Mouse (Mus musculus) midbrain, embryonic 11.5 days (tissue): ENCODE data around the gene Arap2. TPM values are rescaled to one million over a fixed set of nuclear protein-coding genes. Genes with fewer than 3 reads are reported as not detected.
A peak's percentile ranks its signal among the peaks of the same experiment; 100 is the strongest.
"Not testable (repeated sequence)": the region's sequence is repeated elsewhere in the genome, so short reads cannot be mapped to it uniquely, and the experiment has no call there.

Experiments used
- ATAC-seq: fragments of 200-750 bp; cut with Nextera tagmentation; 2 replicates; pipeline ENCODE4 v1.8.0; 2017; ENCODE audit warnings: moderate TSS enrichment, moderate library complexity; ENCODE audit not compliant: low FRiP score
- DNase-seq: peaks from one replicate; pipeline ENCODE4 v3.0.0; 2015; ENCODE audit warnings: low spot score; ENCODE audit errors: missing footprints
- H3K27ac ChIP-seq: fragments of 300-500 bp; sonication (generic); 2 replicates; pipeline ENCODE4 v1.5.1; 2014; ENCODE audit warnings: low read depth, low read length
- H3K27me3 ChIP-seq: fragments of 300-500 bp; sonication (generic); 2 replicates; pipeline ENCODE4 v1.6.1; 2014; ENCODE audit warnings: mild to moderate bottlenecking, low read length, moderate library complexity, mixed read lengths; ENCODE audit not compliant: control insufficient read depth, insufficient read depth
- H3K36me3 ChIP-seq: fragments of 300-500 bp; sonication (generic); 2 replicates; pipeline ENCODE4 v1.6.1; 2014; ENCODE audit warnings: mild to moderate bottlenecking, low read length, moderate library complexity, mixed read lengths; ENCODE audit not compliant: control insufficient read depth, insufficient read depth
- H3K4me1 ChIP-seq: fragments of 300-500 bp; sonication (generic); 2 replicates; pipeline ENCODE4 v1.6.1; 2014; ENCODE audit warnings: low read length; ENCODE audit not compliant: control insufficient read depth, insufficient read depth
- H3K4me2 ChIP-seq: fragments of 300-500 bp; sonication (generic); 2 replicates; pipeline ENCODE4 v1.6.1; 2014; ENCODE audit warnings: mild to moderate bottlenecking, moderate library complexity
- H3K4me3 ChIP-seq: fragments of 300-500 bp; sonication (generic); 2 replicates; pipeline ENCODE4 v1.5.1; 2014; ENCODE audit warnings: low read depth, low read length
- H3K9ac ChIP-seq: fragments of 300-500 bp; sonication (generic); 2 replicates; pipeline ENCODE4 v1.6.1; 2014; ENCODE audit warnings: low read length
- H3K9me3 ChIP-seq: fragments of 300-500 bp; sonication (generic); 2 replicates; pipeline ENCODE4 v1.6.1; 2016; ENCODE audit warnings: low read length; ENCODE audit not compliant: control insufficient read depth
- WGBS: fragments of 180-500 bp; shearing (Covaris S2); extraction: QIAGEN DNeasy Blood & Tissue Kit; methylation state at CpG from one replicate; pipeline ENCODE4 v1.1.7; 2014; 5-methylcytosine and 5-hydroxymethylcytosine counted together
- polyA plus RNA-seq: library from polyadenylated mRNA; unstranded; fragments of >200 nt; fragmentation: Nextera tagmentation; extraction: Ambion mirVana; gene quantifications from 2 replicates; pipeline ENCODE4 v1.2.1, GENCODE M21; 2014

The Arap2 gene
- polyA plus RNA-seq, 1 experiment from 2014 or later = 1.2 TPM

- DNase-seq (no peak), ATAC-seq (peak; percentile 24; the same call in 1 of the 2 replicates)
- Histone ChIP-seq H3K4me1 (no peaks in the 10 kb centered on the region), H3K4me3 (no peak overlapping the region), H3K27ac (no peak overlapping the region), H3K4me2 (no peak overlapping the region), H3K36me3 (no peaks in the 10 kb centered on the region), H3K27me3 (no peaks in the 10 kb centered on the region), H3K9me3 (no peaks in the 10 kb centered on the region), H3K9ac (no peak overlapping the region)
- WGBS = 74% methylated on average over 2 of the region's 2 CpGs
Observed at GRCm38 (mm10) chr5:62751692-62752091, 14.3 kb downstream of the Arap2 start.

- WGBS = 93% methylated on average over 2 of the region's 2 CpGs
- H3K4me3 ChIP-seq = no peak overlapping the region
- H3K27me3 ChIP-seq = no peaks in the 10 kb centered on the region
- H3K36me3 ChIP-seq = no peaks in the 10 kb centered on the region
- H3K9me3 ChIP-seq = no peaks in the 10 kb centered on the region
- no peak overlapping the region for H3K4me2 ChIP-seq
- ATAC-seq (no peak), DNase-seq (no peak)
- no peak overlapping the region for H3K27ac ChIP-seq
- no peaks in the 10 kb centered on the region for H3K4me1 ChIP-seq
- no peak overlapping the region for H3K9ac ChIP-seq
Observed at GRCm38 (mm10) chr5:62748168-62748567, 17.8 kb downstream of the Arap2 start.

GRCm38 (mm10) chr5:62743220-62743922 is 22.6 kb downstream of the Arap2 start:
- DNase-seq = no peak
- ATAC-seq = no peak

GRCm38 (mm10) chr5:62739451-62740415 is 26.2 kb downstream of the Arap2 start:
- Histone ChIP-seq H3K4me3 (no peak overlapping the region), H3K4me1 (no peaks in the 10 kb centered on the region), H3K9me3 (no peaks in the 10 kb centered on the region), H3K27ac (no peak overlapping the region), H3K4me2 (no peak overlapping the region), H3K9ac (no peak overlapping the region), H3K36me3 (no peaks in the 10 kb centered on the region), H3K27me3 (no peaks in the 10 kb centered on the region)
- no peak for DNase-seq
- ATAC-seq = no peak
- WGBS = 78% methylated on average over 9 of the region's 9 CpGs

More at GRCm38 (mm10) chr5:62743220-62743922, 22.6 kb downstream of the Arap2 start:
- Histone ChIP-seq H3K4me1 (no peaks in the 10 kb centered on the region), H3K4me2 (no peak overlapping the region), H3K27ac (no peak overlapping the region), H3K36me3 (no peaks in the 10 kb centered on the region), H3K27me3 (no peaks in the 10 kb centered on the region), H3K4me3 (no peak overlapping the region), H3K9me3 (no peaks in the 10 kb centered on the region), H3K9ac (no peak overlapping the region)
- 90% methylated on average over 9 of the region's 9 CpGs for WGBS

- H3K9ac ChIP-seq, H3K27me3 ChIP-seq, ATAC-seq: not testable (repeated sequence)
Observed at GRCm38 (mm10) chr5:62730573-62730972, 35.4 kb downstream of the Arap2 start.

GRCm38 (mm10) chr5:62725551-62725950 is 40.4 kb downstream of the Arap2 start:
- 77% methylated on average over 2 of the region's 2 CpGs for WGBS

More at GRCm38 (mm10) chr5:62730573-62730972, 35.4 kb downstream of the Arap2 start:
- H3K4me2 ChIP-seq, DNase-seq, H3K4me1 ChIP-seq, H3K27ac ChIP-seq, H3K9me3 ChIP-seq, H3K36me3 ChIP-seq, H3K4me3 ChIP-seq: not testable (repeated sequence)
- WGBS = 94% methylated on average over 7 of the region's 7 CpGs

GRCm38 (mm10) chr5:62723261-62724105 is 42.5 kb downstream of the Arap2 start:
- ATAC-seq (no peak), DNase-seq (no peak)
- Histone ChIP-seq H3K9ac (no peak overlapping the region), H3K4me1 (no peaks in the 10 kb centered on the region), H3K4me2 (no peak overlapping the region), H3K27ac (no peak overlapping the region), H3K36me3 (no peaks in the 10 kb centered on the region), H3K4me3 (no peak overlapping the region), H3K27me3 (no peaks in the 10 kb centered on the region), H3K9me3 (no peaks in the 10 kb centered on the region)
- 83% methylated on average over 3 of the region's 3 CpGs for WGBS

More at GRCm38 (mm10) chr5:62725551-62725950, 40.4 kb downstream of the Arap2 start:
- DNase-seq = no peak
- Histone ChIP-seq H3K27ac (no peak overlapping the region), H3K36me3 (no peaks in the 10 kb centered on the region), H3K4me3 (no peak overlapping the region), H3K4me2 (no peak overlapping the region), H3K4me1 (no peaks in the 10 kb centered on the region), H3K9ac (no peak overlapping the region), H3K27me3 (no peaks in the 10 kb centered on the region), H3K9me3 (no peaks in the 10 kb centered on the region)
- ATAC-seq = no peak

GRCm38 (mm10) chr5:62716468-62716867 is 49.5 kb downstream of the Arap2 start:
- no peak overlapping the region for H3K4me3 ChIP-seq
- no peak for ATAC-seq
- 94% methylated on average over 3 of the region's 3 CpGs for WGBS

More at GRCm38 (mm10) chr5:62716468-62716867, 49.5 kb downstream of the Arap2 start:
- Histone ChIP-seq H3K27ac (no peak overlapping the region), H3K4me1 (no peaks in the 10 kb centered on the region), H3K27me3 (no peaks in the 10 kb centered on the region), H3K4me2 (no peak overlapping the region), H3K9me3 (no peaks in the 10 kb centered on the region), H3K9ac (no peak overlapping the region), H3K36me3 (no peaks in the 10 kb centered on the region)
- DNase-seq = no peak
